Mouse (Mus musculus) myocyte (in vitro differentiated cells): ENCODE measurements at regions not wholly inside any gene's neighbourhood (a gene's known extent, or its start where the extent isn't known, plus 50 kb on each side); places are given as distances from the start of the nearest gene placed in this dataset.

ENCODE experiments used
- E2F4 ChIP-seq: IDR thresholded peaks from one replicate; pipeline ENCODE4 v1.6.1; 2011; ENCODE audit warnings: mild to moderate bottlenecking, control low read depth, moderate library complexity; ENCODE audit not compliant: insufficient read depth
- MYOG ChIP-seq, 3 experiments: IDR thresholded peaks; one replicate each; pipeline ENCODE4 v1.6.1; 2011; ENCODE audit warnings: control low read depth in 2 of 3, low read depth in 2 of 3, mild to moderate bottlenecking in 2 of 3; ENCODE audit not compliant: insufficient read length in 2 of 3, control insufficient read depth in 1 of 3, insufficient read depth in 1 of 3
- POLR2A ChIP-seq: IDR thresholded peaks from one replicate; pipeline ENCODE4 v1.6.1; 2011; ENCODE audit warnings: low read depth, mild to moderate bottlenecking, control low read depth, moderate library complexity; ENCODE audit not compliant: insufficient read length
- TCF12 ChIP-seq: IDR thresholded peaks from one replicate; pipeline ENCODE4 v1.6.1; 2011; ENCODE audit warnings: mild to moderate bottlenecking, control low read depth; ENCODE audit not compliant: poor library complexity, insufficient read depth, severe bottlenecking

DNA sequence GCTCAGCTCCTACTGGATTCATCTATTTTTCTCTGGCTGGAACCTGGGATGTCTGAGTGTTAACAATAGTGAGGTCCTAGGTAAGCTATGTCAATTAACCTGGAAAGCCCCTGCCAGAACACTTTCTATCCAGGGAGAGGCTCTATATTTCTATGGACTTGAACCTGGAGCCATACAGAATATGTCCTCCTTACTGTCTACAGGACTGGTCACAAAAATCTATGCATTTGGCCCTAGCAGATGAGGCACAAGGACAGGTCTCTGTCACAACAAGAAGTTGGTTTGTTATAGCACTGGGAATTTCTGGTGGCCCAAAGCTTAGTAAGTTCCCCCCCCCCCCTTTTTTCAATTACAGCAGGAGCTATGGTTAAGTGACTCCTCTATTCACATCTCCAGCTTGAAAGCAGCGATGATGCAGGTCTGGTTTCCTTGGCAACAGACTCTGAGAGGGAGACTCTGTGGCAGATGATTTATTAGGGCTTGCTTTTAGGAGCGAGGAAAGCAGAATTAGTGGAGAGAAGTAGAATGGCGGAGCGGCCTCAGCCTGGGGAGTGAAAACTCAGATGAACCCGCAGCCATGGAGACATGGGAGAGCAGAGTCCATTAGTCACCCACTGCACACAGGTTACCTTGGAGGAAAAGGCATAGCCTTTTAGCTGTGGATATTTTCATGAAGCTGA lies 77.9 kb upstream of the Adam23 start:
- TF ChIP-seq POLR2A: no peak
- no peak for TF ChIP-seq TCF12
- no peak for TF ChIP-seq MYOG (IDR thresholded peaks at IDR 0.05; ENCODE audit: control insufficient read depth in 1 of 3, insufficient read depth in 1 of 3, insufficient read length in 2 of 3, low read depth in 2 of 3)
- TF ChIP-seq E2F4: no peak
